Mouse (Mus musculus) liver, embryonic 14.5 days (tissue): Measurements from ENCODE around the gene Map2k3.

Experiments used
- CTCF ChIP-seq: IDR thresholded peaks from 2 replicates; pipeline ENCODE4 v1.5.1; 2016; ENCODE audit warnings: antibody characterized with exemption, low read depth, control low read depth
- EP300 ChIP-seq: IDR thresholded peaks from 2 replicates; pipeline ENCODE4 v1.6.1; 2016; ENCODE audit warnings: antibody characterized with exemption, low read depth

- no peak for TF ChIP-seq CTCF
- TF ChIP-seq EP300 = no peak
Observed at GRCm38 (mm10) chr11:60934795-60935194, 3.0 kb downstream of the Map2k3 start.
